Mouse (Mus musculus): ENCODE data around the gene Atr. TPM values are rescaled to one million over a fixed set of nuclear protein-coding genes. Genes with fewer than 3 reads are reported as not detected.

Atr gene
- polyA plus RNA-seq (2012; rRNA removed), result 1.2 and 2.2 TPM in 2 replicates

DNA sequence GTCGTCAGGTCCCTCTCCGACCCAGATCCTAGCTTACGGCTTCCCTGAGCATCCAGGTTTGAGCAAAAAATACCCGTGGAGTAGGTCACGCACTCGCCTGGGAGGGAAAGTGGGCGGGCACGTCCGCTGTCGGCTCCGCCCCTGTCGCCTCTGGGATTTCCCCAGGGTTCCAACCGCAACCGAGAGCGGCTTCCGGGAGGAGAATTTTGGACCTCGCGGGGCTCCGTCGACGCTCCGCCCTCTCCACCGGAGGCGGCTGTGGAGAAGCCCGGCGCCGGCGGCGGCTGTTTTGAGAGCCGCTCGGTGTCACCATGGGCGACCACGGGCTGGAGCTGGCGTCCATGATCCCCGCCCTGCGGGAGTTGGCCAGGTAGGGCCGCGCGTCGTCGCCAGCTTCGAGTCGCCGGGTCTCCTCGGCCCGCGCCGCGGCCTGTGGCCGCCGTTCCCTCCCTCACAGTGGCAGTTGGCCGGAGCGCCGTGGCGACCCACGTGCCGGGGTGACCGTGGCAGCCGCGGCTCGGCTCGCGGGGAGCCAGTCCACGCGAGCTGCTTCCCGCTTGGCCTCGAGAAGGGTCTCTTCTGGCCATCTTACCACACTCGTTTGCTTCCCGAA lies at the start of gene Atr:
Gene Atr, plus strand, starts transcription at position 184 of the 613 bp plus-strand sequence.

DNA sequence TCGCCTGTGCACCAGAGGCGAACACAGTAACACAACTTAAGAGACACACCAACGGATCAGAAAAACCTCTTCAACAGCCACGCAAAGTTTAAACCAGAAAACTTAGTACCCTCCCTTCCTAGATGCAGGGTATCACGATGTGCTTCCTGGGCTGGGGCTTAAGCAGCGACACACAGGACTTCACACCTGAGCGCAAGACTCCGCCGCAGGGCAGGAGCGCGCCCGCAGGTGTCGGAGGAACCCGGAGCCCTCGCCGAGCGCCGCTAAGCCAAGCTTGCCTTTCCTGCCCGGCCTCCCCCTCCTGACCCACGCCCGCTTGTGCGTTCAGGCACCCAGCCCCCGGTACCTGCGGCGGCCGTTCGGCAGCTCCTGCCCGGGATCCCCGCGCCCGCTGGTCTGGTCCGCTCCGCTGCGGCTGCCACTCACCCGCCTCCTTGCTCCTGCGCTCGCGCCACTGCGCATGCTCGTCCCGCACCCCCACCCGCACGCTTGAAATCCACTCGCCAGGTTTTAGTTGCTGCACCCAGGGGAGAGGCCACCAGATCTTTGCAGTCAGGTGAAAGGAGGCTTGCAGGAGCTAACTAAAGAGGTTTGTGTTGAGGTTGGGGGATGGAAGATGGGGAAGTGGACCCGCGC lies 12.5 kb upstream of the Atr start, which contains the start of gene Pls1:
Gene Pls1, minus strand, starts transcription at position 487 of the 636 bp plus-strand sequence.

DNA sequence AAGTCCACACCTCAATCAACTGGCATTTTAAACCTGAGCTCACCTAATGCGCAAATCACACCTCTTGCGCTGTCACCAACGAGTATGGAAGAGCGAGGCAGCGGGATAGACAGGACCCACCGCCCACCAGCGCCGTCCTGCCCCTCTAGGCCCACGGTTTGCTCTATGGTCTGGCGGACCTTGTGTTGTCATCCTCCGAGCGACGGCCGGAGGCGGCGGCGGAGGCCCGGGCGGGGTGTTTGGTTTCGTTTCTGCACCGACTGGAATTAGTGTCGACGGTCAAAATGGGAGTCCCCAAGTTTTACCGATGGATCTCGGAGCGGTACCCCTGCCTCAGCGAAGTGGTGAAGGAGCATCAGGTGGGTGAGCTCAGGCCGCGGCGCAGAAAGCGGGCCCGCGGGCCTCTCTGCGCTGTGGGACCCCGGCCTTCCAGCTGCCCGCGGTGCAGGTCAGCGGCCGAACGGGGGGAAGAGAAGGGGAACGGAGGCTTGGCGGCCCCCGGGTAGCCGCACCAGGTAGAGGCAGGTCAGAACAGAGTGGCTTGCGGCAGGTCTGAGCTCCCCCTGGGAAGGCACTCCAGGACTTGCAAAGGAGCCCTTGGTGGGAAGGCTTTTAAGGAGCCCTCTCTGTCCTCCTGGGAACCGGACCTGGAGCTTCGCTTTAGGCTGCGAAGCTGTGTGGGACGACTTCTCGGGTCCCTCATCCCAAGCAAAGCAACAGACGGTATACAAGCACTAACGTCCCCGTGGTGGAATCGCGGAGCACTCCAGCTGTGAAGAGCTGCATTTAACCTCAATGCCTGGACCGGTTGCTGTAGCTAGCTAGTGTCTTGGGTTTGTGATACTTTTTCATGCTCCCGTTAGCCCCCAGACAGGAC lies 97.4 kb downstream of the Atr start, which contains the start of gene Xrn1:
Gene Xrn1, plus strand, starts transcription at position 176 of the 877 bp plus-strand sequence.

Other genes with a start within 250 kb of the Atr start
- 0.33 and 0.38 TPM in 2 replicates for gene Pcolce2, start 220.0 kb upstream of the Atr start, polyA plus RNA-seq (2012; rRNA removed)
- 4.9 and 6.9 TPM in 2 replicates for gene Trpc1, start 107.2 kb upstream of the Atr start, polyA plus RNA-seq (2012; rRNA removed)
- 0.38 and 0.50 TPM in 2 replicates for gene Pls1, start 12.3 kb upstream of the Atr start, polyA plus RNA-seq (2012; rRNA removed)
- gene Xrn1, start 97.2 kb downstream of the Atr start, polyA plus RNA-seq (2012; rRNA removed), result 2.8 and 3.0 TPM in 2 replicates

All from ovary, adult 2 months (tissue).